Mouse (Mus musculus): Measurements from ENCODE around the gene Tspoap1.

Tspoap1 gene

GRCm38 (mm10) chr11:87745632-87746555 lies 14.4 kb upstream of the Tspoap1 start:
- DNase-seq (ENCODE audit: low spot score) = no peak

- DNase-seq (ENCODE audit: low spot score) = no peak
Measured at GRCm38 (mm10) chr11:87747312-87747711, 13.0 kb upstream of the Tspoap1 start.

GRCm38 (mm10) chr11:87747716-87748115 lies 12.6 kb upstream of the Tspoap1 start:
- no peak for DNase-seq (ENCODE audit: low spot score)

- DNase-seq (ENCODE audit: low spot score) = no peak
Measured at GRCm38 (mm10) chr11:87748132-87749119, 11.9 kb upstream of the Tspoap1 start.

GRCm38 (mm10) chr11:87749192-87750042 lies 10.9 kb upstream of the Tspoap1 start:
- no peak for DNase-seq (ENCODE audit: low spot score)

GRCm38 (mm10) chr11:87750043-87750421 lies 10.3 kb upstream of the Tspoap1 start:
- no peak for DNase-seq (ENCODE audit: low spot score)

- DNase-seq (ENCODE audit: low spot score) = no peak
Measured at GRCm38 (mm10) chr11:87750521-87750920, 9.8 kb upstream of the Tspoap1 start.

- no peak for DNase-seq (ENCODE audit: low spot score)
Measured at GRCm38 (mm10) chr11:87751031-87751430, 9.3 kb upstream of the Tspoap1 start.

- no peak for DNase-seq (ENCODE audit: low spot score)
Measured at GRCm38 (mm10) chr11:87751491-87751966, 8.8 kb upstream of the Tspoap1 start.

- DNase-seq (ENCODE audit: low spot score) = no peak
Measured at GRCm38 (mm10) chr11:87752307-87752706, 8.0 kb upstream of the Tspoap1 start.

- DNase-seq (ENCODE audit: low spot score) = no peak
Measured at GRCm38 (mm10) chr11:87753255-87753654, 7.1 kb upstream of the Tspoap1 start.

GRCm38 (mm10) chr11:87753891-87754501 lies 6.3 kb upstream of the Tspoap1 start:
- no peak for DNase-seq (ENCODE audit: low spot score)

GRCm38 (mm10) chr11:87754603-87755002 lies 5.7 kb upstream of the Tspoap1 start:
- DNase-seq (ENCODE audit: low spot score) = no peak

GRCm38 (mm10) chr11:87755360-87756017 lies 4.9 kb upstream of the Tspoap1 start:
- DNase-seq (ENCODE audit: low spot score) = no peak

GRCm38 (mm10) chr11:87756251-87756820 lies 4.0 kb upstream of the Tspoap1 start:
- DNase-seq (ENCODE audit: low spot score) = no peak

GRCm38 (mm10) chr11:87757001-87757954 lies 3.1 kb upstream of the Tspoap1 start:
- no peak for DNase-seq (ENCODE audit: low spot score)

- no peak for DNase-seq (ENCODE audit: low spot score)
Measured at GRCm38 (mm10) chr11:87758161-87758911, 2.0 kb upstream of the Tspoap1 start.

GRCm38 (mm10) chr11:87758957-87759608 lies 1.3 kb upstream of the Tspoap1 start:
- DNase-seq (ENCODE audit: low spot score) = no peak
